Mouse (Mus musculus) cortical plate, adult 2 months (tissue): ENCODE measurements around the gene Tomm34. TPM values are rescaled to one million over a fixed set of nuclear protein-coding genes. Genes with fewer than 3 reads are reported as not detected.
A peak's percentile ranks its signal among the peaks of the same experiment; 100 is the strongest.

Experiments
- H3K27ac ChIP-seq: fragments of 200-500 bp; 2 replicates; pipeline ENCODE4 v1.5.1; 2012; ENCODE audit warnings: low read length, control low read depth, inconsistent platforms; ENCODE audit not compliant: insufficient read depth
- H3K4me1 ChIP-seq: fragments of 200-500 bp; 2 replicates; pipeline ENCODE4 v1.6.1; 2011; ENCODE audit warnings: low read length; ENCODE audit not compliant: control insufficient read depth, insufficient read depth
- H3K4me3 ChIP-seq: fragments of 200-500 bp; 2 replicates; pipeline ENCODE4 v1.5.1; 2011; ENCODE audit warnings: mild to moderate bottlenecking, low read length, control low read depth; ENCODE audit not compliant: insufficient read depth
- CTCF ChIP-seq: fragments of 200-500 bp; IDR thresholded peaks from 2 replicates; pipeline ENCODE4 v1.5.1; 2011; ENCODE audit warnings: mild to moderate bottlenecking, control low read depth, low read length; ENCODE audit not compliant: insufficient read depth; ENCODE audit errors: extremely low read depth
- POLR2A ChIP-seq: fragments of 200-500 bp; IDR thresholded peaks from 2 replicates; pipeline ENCODE4 v1.6.1; 2011; ENCODE audit warnings: mild to moderate bottlenecking, low read length, control low read depth; ENCODE audit not compliant: insufficient read depth; ENCODE audit errors: extremely low read depth
- polyA plus RNA-seq: library from polyadenylated mRNA; depleted of rRNA; stranded (reverse); fragments of >200 nt; gene quantifications from 2 replicates; pipeline ENCODE4 v1.2.3, GENCODE M21; 2012; rRNA removed

The Tomm34 gene
- polyA plus RNA-seq, 1 experiment: 96.7 TPM

- Histone ChIP-seq H3K4me1 (peaks cover 1% of the 10 kb centered on the region; the same call in 1 of the 2 replicates), H3K27ac (no peak overlapping the region), H3K4me3 (no peak overlapping the region)
- no peak for TF ChIP-seq CTCF
- TF ChIP-seq POLR2A: no peak
These were observed 55.7 kb downstream of the Tomm34 start for GRCm38 (mm10) chr2:164015304-164015703.

GRCm38 (mm10) chr2:164010944-164011343 is 60.0 kb downstream of the Tomm34 start:
- Histone ChIP-seq H3K4me1 (peaks cover 14% of the 10 kb centered on the region; the same call in 1 of the 2 replicates), H3K4me3 (no peak overlapping the region), H3K27ac (no peak overlapping the region)
- no peak for TF ChIP-seq POLR2A
- TF ChIP-seq CTCF: no peak

- TF ChIP-seq POLR2A (no peak), CTCF (no peak)
- no peak overlapping the region for H3K27ac ChIP-seq
- H3K4me1 ChIP-seq: peaks cover 14% of the 10 kb centered on the region; the same call in 1 of the 2 replicates
- no peak overlapping the region for H3K4me3 ChIP-seq
These were observed 60.5 kb downstream of the Tomm34 start for GRCm38 (mm10) chr2:164010496-164010895.

DNA sequence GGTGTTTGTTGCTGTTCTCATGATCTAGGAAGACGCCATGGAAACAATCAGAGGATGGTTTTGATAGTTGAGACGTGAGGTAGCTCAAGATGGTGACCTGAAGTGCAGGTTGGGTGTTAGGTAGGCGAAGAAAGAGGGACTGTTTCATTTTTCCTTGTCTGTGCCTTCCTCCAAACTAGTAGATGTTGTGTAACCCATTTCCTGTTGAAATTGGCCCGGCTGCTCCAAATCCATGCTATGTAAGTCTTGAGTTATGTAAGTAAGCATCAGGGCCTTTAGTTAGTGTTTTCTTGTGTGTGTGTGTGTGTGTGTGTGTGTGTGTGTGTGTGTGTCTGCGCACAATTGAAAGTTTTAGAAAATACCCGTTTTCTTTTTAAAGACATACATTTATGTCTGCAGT is 61.7 kb downstream of the Tomm34 start:
- TF ChIP-seq POLR2A (no peak), CTCF (no peak)
- H3K27ac ChIP-seq: peak overlapping the region; percentile 82

DNA sequence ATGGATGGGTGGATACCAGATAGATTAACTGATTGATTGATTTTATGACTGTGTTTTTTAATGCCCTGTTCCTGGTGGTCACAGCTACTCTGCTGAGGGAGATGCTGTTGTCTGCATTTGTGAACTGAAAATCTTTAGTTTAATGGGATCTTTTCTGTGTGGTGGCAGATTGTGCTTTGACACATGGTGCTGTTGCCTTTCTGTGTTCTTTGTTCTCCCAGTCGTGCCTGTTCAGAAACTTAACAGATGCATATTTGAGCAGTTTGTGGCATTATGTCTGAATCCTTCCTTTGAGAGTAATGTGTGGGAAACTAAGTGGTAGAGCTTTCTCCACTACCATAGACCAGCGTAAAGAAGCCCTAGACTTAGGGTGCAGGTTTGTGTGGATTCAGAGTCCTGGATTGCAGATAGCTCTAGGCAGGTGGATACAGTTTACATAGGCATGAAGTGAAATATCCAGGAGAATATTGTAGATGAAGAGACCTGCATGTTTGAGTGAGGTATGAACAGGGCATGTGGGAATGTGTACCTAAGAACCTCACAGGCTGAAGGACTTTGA is 62.9 kb downstream of the Tomm34 start:
- H3K27ac ChIP-seq: peak overlapping the region; percentile 49; the same call in 1 of the 2 replicates
- TF ChIP-seq CTCF (no peak), POLR2A (no peak)

More for the DNA sequence above, 61.7 kb downstream of the Tomm34 start:
- H3K4me1 ChIP-seq: peaks cover 17% of the 10 kb centered on the region; the same call in 1 of the 2 replicates
- H3K4me3 ChIP-seq: no peak overlapping the region

DNA sequence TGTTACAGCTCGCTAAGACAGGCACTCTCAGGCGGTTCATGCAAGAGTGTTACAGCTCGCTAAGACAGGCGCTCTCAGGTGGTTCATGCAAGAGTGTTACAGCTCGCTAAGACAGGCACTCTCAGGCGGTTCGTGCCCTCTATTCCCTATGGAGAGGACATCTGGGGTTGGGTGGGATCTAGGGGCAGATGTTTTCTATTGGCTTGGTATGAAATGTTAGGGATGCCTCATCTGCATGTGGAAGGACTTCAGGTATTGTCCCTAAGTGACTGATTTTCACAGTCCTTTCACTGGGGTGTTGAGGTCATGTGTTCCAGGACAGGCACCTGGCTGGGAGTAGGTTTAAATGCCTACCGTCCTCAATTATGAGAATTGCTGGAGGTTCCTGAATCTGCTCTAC is 63.4 kb downstream of the Tomm34 start:
- peaks cover 23% of the 10 kb centered on the region; the same call in 1 of the 2 replicates for H3K4me1 ChIP-seq
- no peak for TF ChIP-seq POLR2A
- TF ChIP-seq CTCF: no peak
- H3K27ac ChIP-seq: peak overlapping the region; percentile 49; the same call in 1 of the 2 replicates
- no peak overlapping the region for H3K4me3 ChIP-seq

More for the DNA sequence above, 62.9 kb downstream of the Tomm34 start:
- H3K4me3 ChIP-seq: no peak overlapping the region
- H3K4me1 ChIP-seq: peaks cover 19% of the 10 kb centered on the region; the same call in 1 of the 2 replicates

DNA sequence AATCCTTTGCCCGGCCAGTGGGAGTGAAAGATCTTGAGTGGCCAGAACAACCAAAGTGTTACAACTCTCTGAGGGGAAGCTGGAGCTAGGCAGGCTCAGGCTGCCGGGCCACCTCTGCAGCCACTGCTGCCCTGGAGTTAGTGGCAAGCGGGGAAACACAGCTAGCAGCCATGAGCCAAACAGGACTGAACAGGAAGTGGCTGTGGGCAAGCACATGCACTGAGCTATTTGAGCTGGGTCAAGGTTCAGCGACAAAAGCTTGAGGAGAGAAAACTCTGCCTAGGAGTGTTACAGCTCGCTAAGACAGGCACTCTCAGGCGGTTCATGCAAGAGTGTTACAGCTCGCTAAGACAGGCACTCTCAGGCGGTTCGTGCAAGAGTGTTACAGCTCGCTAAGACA is 64.0 kb downstream of the Tomm34 start:
- Histone ChIP-seq H3K27ac (no peak overlapping the region), H3K4me3 (no peak overlapping the region), H3K4me1 (peaks cover 25% of the 10 kb centered on the region; the same call in 1 of the 2 replicates)
- TF ChIP-seq POLR2A: no peak
- TF ChIP-seq CTCF: no peak

GRCm38 (mm10) chr2:164004503-164004902 is 66.5 kb downstream of the Tomm34 start:
- H3K27ac ChIP-seq: no peak overlapping the region
- H3K4me1 ChIP-seq: peaks cover 30% of the 10 kb centered on the region
- TF ChIP-seq CTCF (no peak), POLR2A (no peak)
- H3K4me3 ChIP-seq: no peak overlapping the region

Other genes with a start within 250 kb of the Tomm34 start
- 0.10 and 0.13 TPM in 2 replicates for gene Kcnk15, start 217.5 kb downstream of the Tomm34 start, polyA plus RNA-seq
- gene Rims4, start 152.5 kb downstream of the Tomm34 start, polyA plus RNA-seq: 33.2 and 33.4 TPM in 2 replicates
- 307 and 314 TPM in 2 replicates for gene Ywhab, start 76.2 kb downstream of the Tomm34 start, polyA plus RNA-seq
- 0.78 and 1.0 TPM in 2 replicates for gene Pabpc1l, start 45.7 kb downstream of the Tomm34 start, polyA plus RNA-seq
- gene Stk4, start 847 bp downstream of the Tomm34 start, polyA plus RNA-seq: 20.3 and 20.9 TPM in 2 replicates
- 17.3 and 17.6 TPM in 2 replicates for gene Kcns1, start 99.9 kb upstream of the Tomm34 start, polyA plus RNA-seq
- gene Wfdc5, start 111.6 kb upstream of the Tomm34 start, polyA plus RNA-seq: not detected in 2 replicates
- 0.19 TPM in 2 replicates for gene Wfdc12, start 119.4 kb upstream of the Tomm34 start, polyA plus RNA-seq
- gene Wfdc15a, start 129.0 kb upstream of the Tomm34 start, polyA plus RNA-seq: 0.29 TPM in 1 of 2 replicates, not detected in the other
- not detected in 2 replicates for gene Wfdc15b, start 150.5 kb upstream of the Tomm34 start, polyA plus RNA-seq
- not detected in 2 replicates for gene Svs2, start 167.3 kb upstream of the Tomm34 start, polyA plus RNA-seq
- gene Svs3b, start 185.5 kb upstream of the Tomm34 start, polyA plus RNA-seq: not detected in 2 replicates
- gene Svs4, start 207.3 kb upstream of the Tomm34 start, polyA plus RNA-seq: not detected in 2 replicates
- gene Svs3a, start 218.1 kb upstream of the Tomm34 start, polyA plus RNA-seq: not detected in 2 replicates
- gene Svs6, start 245.6 kb upstream of the Tomm34 start, polyA plus RNA-seq: not detected in 2 replicates